Mouse (Mus musculus) kidney, adult 9 months (tissue): ENCODE results near the gene Defb39.

Experiments used
- DNase-seq: peaks from one replicate; pipeline ENCODE4 v3.0.0; 2022

Defb39 gene

DNA sequence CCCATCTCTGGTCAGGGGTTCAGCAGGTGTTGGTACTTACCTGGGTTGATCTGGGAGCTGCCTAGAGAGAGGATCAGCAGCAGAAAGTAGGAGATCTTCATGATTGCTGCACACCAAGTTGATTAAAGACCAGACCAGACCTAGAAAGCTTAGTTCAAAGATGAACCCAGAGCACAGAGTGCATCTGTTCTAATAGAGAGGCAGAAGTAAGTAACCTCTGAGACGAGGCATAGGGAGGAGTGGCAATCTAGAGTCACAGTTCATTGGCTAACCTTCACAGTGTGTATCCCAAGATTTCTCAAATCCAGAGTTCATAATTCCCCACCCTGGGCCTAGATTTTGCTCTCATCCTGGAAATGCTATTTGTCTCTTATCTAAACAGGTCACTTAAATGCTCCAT, at the start of gene Defb39:
Defb39 (minus strand) TSS at position 101 of the 400 bp plus-strand sequence.
- DNase-seq, result no peak

GRCm38 (mm10) chr8:19066013-19066412, 1.4 kb upstream of the Defb39 start:
- no peak for DNase-seq

GRCm38 (mm10) chr8:19062891-19063290, 1.7 kb downstream of the Defb39 start:
- DNase-seq, result no peak

- no peak for DNase-seq
Observed at GRCm38 (mm10) chr8:19045242-19045641, 19.4 kb downstream of the Defb39 start.

GRCm38 (mm10) chr8:19026466-19026865, 38.1 kb downstream of the Defb39 start, which contains the start of gene Defb38:
Gene Defb38, minus strand, starts transcription at chr8:19026566.
- DNase-seq, result no peak
